Mouse (Mus musculus) bone marrow, adult 2 months (tissue): ENCODE results near the gene Il17a.

ENCODE experiments used
- CTCF ChIP-seq: fragments of 200-500 bp; IDR thresholded peaks from 2 replicates; pipeline ENCODE4 v1.5.1; 2011; ENCODE audit warnings: low read length, control low read depth; ENCODE audit not compliant: control insufficient read depth, insufficient read depth
- POLR2A ChIP-seq: fragments of 200-500 bp; IDR thresholded peaks from 2 replicates; pipeline ENCODE4 v1.6.1; 2011; ENCODE audit warnings: low read depth, mild to moderate bottlenecking, control low read depth, low read length, borderline replicate concordance; ENCODE audit not compliant: control insufficient read depth

GRCm38 (mm10) chr1:20740496-20740998 is 9.8 kb downstream of the Il17a start:
- TF ChIP-seq POLR2A (no peak), CTCF (no peak)
